Mouse (Mus musculus) right cerebral cortex, adult 2 months (tissue): ENCODE data around the gene Rnf224.
"Not testable (repeated sequence)": the region's sequence is repeated elsewhere in the genome, so short reads cannot be mapped to it uniquely, and the experiment has no call there.

ENCODE experiments used
- DNase-seq, 2 experiments: peaks; one replicate each; pipeline ENCODE4 v3.0.0; 2021 to 2022; ENCODE audit warnings: low spot score in 2 of 2

Rnf224 gene

GRCm38 (mm10) chr2:25236614-25237013 is at the start of gene Rnf224:
TSS of gene Rnf224 (minus strand) at chr2:25236787.
- DNase-seq = no peak

GRCm38 (mm10) chr2:25286314-25286713 is 49.7 kb upstream of the Rnf224 start:
- no peak for DNase-seq

- DNase-seq = no peak
These were observed 49.0 kb upstream of the Rnf224 start for GRCm38 (mm10) chr2:25285551-25285950.

GRCm38 (mm10) chr2:25278928-25279882 is 42.6 kb upstream of the Rnf224 start:
- DNase-seq = peak; percentile 78 to 85

- no peak for DNase-seq
These were observed 36.4 kb upstream of the Rnf224 start for GRCm38 (mm10) chr2:25273010-25273409.

GRCm38 (mm10) chr2:25272515-25272914 is 35.9 kb upstream of the Rnf224 start:
- no peak for DNase-seq

GRCm38 (mm10) chr2:25271827-25272511 is 35.4 kb upstream of the Rnf224 start, which contains the start of the genes Ssna1 and Anapc2:
TSS of gene Ssna1 (minus strand) at chr2:25272438.
TSS of gene Anapc2 (plus strand) at chr2:25272478.
- DNase-seq = peak; percentile 98 to 99

GRCm38 (mm10) chr2:25267746-25268309 is 31.2 kb upstream of the Rnf224 start:
- DNase-seq = no peak

GRCm38 (mm10) chr2:25267241-25267640 is 30.7 kb upstream of the Rnf224 start:
- DNase-seq = no peak

GRCm38 (mm10) chr2:25266720-25267119 is 30.1 kb upstream of the Rnf224 start:
- DNase-seq = peak in 1 of 2 experiments; percentile 33

GRCm38 (mm10) chr2:25265897-25266656 is 29.5 kb upstream of the Rnf224 start:
- no peak for DNase-seq

- DNase-seq = no peak
These were observed 28.3 kb upstream of the Rnf224 start for GRCm38 (mm10) chr2:25264851-25265250.

- no peak for DNase-seq
These were observed 27.7 kb upstream of the Rnf224 start for GRCm38 (mm10) chr2:25264286-25264660.

GRCm38 (mm10) chr2:25263623-25264285 is 27.2 kb upstream of the Rnf224 start:
- DNase-seq = no peak

- DNase-seq = no peak
These were observed 26.4 kb upstream of the Rnf224 start for GRCm38 (mm10) chr2:25262795-25263622.

GRCm38 (mm10) chr2:25262291-25262767 is 25.7 kb upstream of the Rnf224 start, which contains the start of gene Tprn:
TSS of gene Tprn (plus strand) at chr2:25262618.
- DNase-seq = peak; percentile 93 to 94

- DNase-seq = peak in 1 of 2 experiments; percentile 46
These were observed 25.3 kb upstream of the Rnf224 start for GRCm38 (mm10) chr2:25261870-25262269.

- DNase-seq = no peak
These were observed 22.3 kb upstream of the Rnf224 start for GRCm38 (mm10) chr2:25258887-25259286.

- DNase-seq = not testable (repeated sequence)
These were observed 20.7 kb upstream of the Rnf224 start for GRCm38 (mm10) chr2:25257250-25257649.
